Mouse (Mus musculus): ENCODE data around the gene Gm28230.

- TF ChIP-seq GATA1 (IDR thresholded peaks at IDR 0.05; ENCODE audit: borderline replicate concordance, low read length): no peak
- no peak for TF ChIP-seq FLI1 (IDR thresholded peaks at IDR 0.05; ENCODE audit: low read length)
Observed at GRCm38 (mm10) chr2:74699053-74699430, 27.5 kb upstream of the Gm28230 start.
